Mouse (Mus musculus) forebrain, embryonic 10.5 days (tissue): ENCODE results near the gene Gm364. TPM values are rescaled to one million over a fixed set of nuclear protein-coding genes. Genes with fewer than 3 reads are reported as not detected.

ENCODE experiments used
- DNase-seq: peaks from one replicate; pipeline ENCODE4 v3.0.0-alpha.2; 2017; ENCODE audit warnings: low spot score; ENCODE audit errors: extremely low spot score
- H3K27ac ChIP-seq: fragments of 300-500 bp; sonication (generic); 2 replicates; pipeline ENCODE4 v1.5.1; 2016; ENCODE audit warnings: mild to moderate bottlenecking
- H3K27me3 ChIP-seq: fragments of 300-500 bp; sonication (generic); 2 replicates; pipeline ENCODE4 v1.6.1; 2016; ENCODE audit warnings: mild to moderate bottlenecking; ENCODE audit not compliant: poor library complexity, severe bottlenecking
- H3K36me3 ChIP-seq: fragments of 300-500 bp; sonication (generic); replicated peaks from 2 replicates; pipeline ENCODE4 v1.6.1; 2016; ENCODE audit warnings: mild to moderate bottlenecking, moderate library complexity
- H3K4me1 ChIP-seq: fragments of 300-500 bp; sonication (generic); 2 replicates; pipeline ENCODE4 v1.6.1; 2016
- H3K4me3 ChIP-seq: fragments of 300-500 bp; sonication (generic); 2 replicates; pipeline ENCODE4 v1.5.1; 2016; ENCODE audit warnings: mild to moderate bottlenecking, moderate library complexity
- H3K9me3 ChIP-seq: fragments of 300-500 bp; sonication (generic); 2 replicates; pipeline ENCODE4 v1.6.1; 2016; ENCODE audit warnings: mild to moderate bottlenecking, moderate library complexity
- WGBS: fragments of 180-500 bp; shearing (Covaris S2); methylation state at CpG from one replicate; pipeline ENCODE4 v1.1.7; 2016; 5-methylcytosine and 5-hydroxymethylcytosine counted together
- polyA plus RNA-seq: library from polyadenylated mRNA; unstranded; fragments of >200 nt; fragmentation: Nextera tagmentation; extraction: Ambion mirVana; gene quantifications from 2 replicates; pipeline ENCODE4 v1.2.1, GENCODE M21; 2016

Gene Gm364
- polyA plus RNA-seq = not detected in 2 replicates

GRCm38 (mm10) chrX:57408769-57409168 is at the start of gene Gm364:
Gene Gm364 (plus strand): TSS chrX:57409154.
- Histone ChIP-seq H3K36me3 (no peaks in the 10 kb centered on the region), H3K27me3 (no peaks in the 10 kb centered on the region), H3K4me1 (no peaks in the 10 kb centered on the region), H3K27ac (no peak within 1 kb of the TSS), H3K4me3 (no peak within 1 kb of the TSS), H3K9me3 (no peaks in the 10 kb centered on the region)
- WGBS = 89% methylated on average over 12 of the region's 12 CpGs
- no peak for DNase-seq

- no peaks in the 10 kb centered on the region for H3K9me3 ChIP-seq
- WGBS = 81% methylated on average over 1 of the region's 1 CpGs
- H3K27me3 ChIP-seq = no peaks in the 10 kb centered on the region
- H3K4me3 ChIP-seq = no peak overlapping the region
- no peak overlapping the region for H3K27ac ChIP-seq
- no peak for DNase-seq
- H3K36me3 ChIP-seq = no peaks in the 10 kb centered on the region
- H3K4me1 ChIP-seq = no peaks in the 10 kb centered on the region
Observed at GRCm38 (mm10) chrX:57359316-57359715, 49.6 kb upstream of the Gm364 start.

- H3K4me1 ChIP-seq = no peaks in the 10 kb centered on the region
- H3K4me3 ChIP-seq = no peak overlapping the region
- no peaks in the 10 kb centered on the region for H3K9me3 ChIP-seq
- H3K27ac ChIP-seq = no peak overlapping the region
- H3K36me3 ChIP-seq = no peaks in the 10 kb centered on the region
- H3K27me3 ChIP-seq = no peaks in the 10 kb centered on the region
- 72% methylated on average over 2 of the region's 2 CpGs for WGBS
- no peak for DNase-seq
Observed at GRCm38 (mm10) chrX:57364891-57365569, 43.9 kb upstream of the Gm364 start.

GRCm38 (mm10) chrX:57372965-57373364 is 36.0 kb upstream of the Gm364 start:
- DNase-seq = no peak
- Histone ChIP-seq H3K4me1 (no peaks in the 10 kb centered on the region), H3K27me3 (no peaks in the 10 kb centered on the region), H3K36me3 (peaks cover 19% of the 10 kb centered on the region), H3K9me3 (no peaks in the 10 kb centered on the region), H3K4me3 (no peak overlapping the region), H3K27ac (no peak overlapping the region)
- 90% methylated on average over 4 of the region's 4 CpGs for WGBS

DNA sequence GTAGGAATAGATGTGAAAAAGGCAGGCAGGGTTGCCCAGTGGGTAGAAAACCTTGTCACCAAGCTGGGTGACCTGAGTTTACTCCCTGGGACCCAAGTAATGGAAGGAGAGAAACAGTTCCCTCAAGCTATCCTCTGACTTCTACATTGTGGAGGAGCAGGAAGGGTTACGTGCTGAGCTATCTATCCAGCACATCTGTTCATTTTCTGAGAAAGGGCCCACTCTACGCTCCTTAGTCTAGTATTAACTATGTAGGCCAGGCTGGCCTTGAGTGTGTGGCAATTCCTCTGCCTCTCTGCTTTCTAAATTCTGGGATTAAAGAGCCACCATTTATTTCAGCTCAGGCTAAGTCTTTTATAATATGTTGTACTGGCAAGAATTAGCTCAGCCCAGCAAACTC is 35.4 kb upstream of the Gm364 start:
- 86% methylated on average over 2 of the region's 2 CpGs for WGBS
- Histone ChIP-seq H3K27ac (no peak overlapping the region), H3K36me3 (peaks cover 25% of the 10 kb centered on the region), H3K27me3 (no peaks in the 10 kb centered on the region), H3K9me3 (no peaks in the 10 kb centered on the region), H3K4me3 (no peak overlapping the region), H3K4me1 (no peaks in the 10 kb centered on the region)
- no peak for DNase-seq

DNA sequence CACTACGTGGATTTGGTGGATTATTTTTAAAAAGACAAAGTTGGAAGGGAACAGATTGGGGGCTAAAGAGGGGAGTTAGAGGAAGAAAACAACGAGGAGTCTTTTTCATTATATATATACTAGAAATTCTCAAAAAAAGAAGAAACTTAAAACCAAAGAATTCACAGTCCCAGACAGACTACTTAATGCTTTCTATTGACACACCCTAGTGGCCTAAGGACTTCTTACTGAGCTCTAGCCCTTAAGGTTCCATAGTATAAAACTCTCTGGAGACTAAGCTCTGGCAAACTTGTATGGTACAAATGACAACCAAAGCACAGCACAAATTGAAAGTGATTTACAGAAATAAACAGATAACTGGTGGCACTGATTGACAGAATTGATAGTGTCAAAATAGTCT is 34.9 kb upstream of the Gm364 start:
- peaks cover 30% of the 10 kb centered on the region for H3K36me3 ChIP-seq
- no peak overlapping the region for H3K4me3 ChIP-seq
- no peaks in the 10 kb centered on the region for H3K9me3 ChIP-seq
- no peak overlapping the region for H3K27ac ChIP-seq
- no peaks in the 10 kb centered on the region for H3K4me1 ChIP-seq
- DNase-seq = no peak
- H3K27me3 ChIP-seq = no peaks in the 10 kb centered on the region
- WGBS = 72% methylated on average over 2 of the region's 2 CpGs

- Histone ChIP-seq H3K4me3 (no peak overlapping the region), H3K4me1 (no peaks in the 10 kb centered on the region), H3K36me3 (peaks cover 60% of the 10 kb centered on the region), H3K27ac (no peak overlapping the region), H3K9me3 (no peaks in the 10 kb centered on the region), H3K27me3 (no peaks in the 10 kb centered on the region)
- no peak for DNase-seq
- 80% methylated on average over 3 of the region's 3 CpGs for WGBS
Observed at GRCm38 (mm10) chrX:57377096-57377495, 31.9 kb upstream of the Gm364 start.

DNA sequence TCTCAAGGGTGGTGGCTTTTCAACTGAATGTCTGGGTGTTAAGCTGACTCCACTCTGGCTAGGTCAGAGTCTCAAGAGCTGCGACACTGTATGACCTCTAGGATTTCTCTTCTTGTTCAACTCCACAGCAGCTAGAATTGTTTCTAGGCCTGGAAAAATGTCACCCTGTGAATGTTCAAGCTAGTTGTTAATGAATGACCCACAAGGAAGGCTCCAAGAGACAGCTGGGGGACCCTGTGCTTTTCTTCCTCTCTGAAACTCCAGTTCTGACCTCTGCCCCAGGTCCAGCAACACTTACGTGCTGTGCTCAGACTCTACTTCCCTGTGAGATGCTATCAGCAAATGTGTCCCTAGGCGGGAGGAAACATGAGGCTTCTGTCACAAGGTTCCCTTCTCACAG is 30.4 kb upstream of the Gm364 start:
- Histone ChIP-seq H3K27ac (no peak overlapping the region), H3K4me1 (no peaks in the 10 kb centered on the region), H3K36me3 (peaks cover 74% of the 10 kb centered on the region), H3K9me3 (no peaks in the 10 kb centered on the region), H3K4me3 (no peak overlapping the region), H3K27me3 (no peaks in the 10 kb centered on the region)
- WGBS = 92% methylated on average over 3 of the region's 3 CpGs
- DNase-seq = no peak

DNA sequence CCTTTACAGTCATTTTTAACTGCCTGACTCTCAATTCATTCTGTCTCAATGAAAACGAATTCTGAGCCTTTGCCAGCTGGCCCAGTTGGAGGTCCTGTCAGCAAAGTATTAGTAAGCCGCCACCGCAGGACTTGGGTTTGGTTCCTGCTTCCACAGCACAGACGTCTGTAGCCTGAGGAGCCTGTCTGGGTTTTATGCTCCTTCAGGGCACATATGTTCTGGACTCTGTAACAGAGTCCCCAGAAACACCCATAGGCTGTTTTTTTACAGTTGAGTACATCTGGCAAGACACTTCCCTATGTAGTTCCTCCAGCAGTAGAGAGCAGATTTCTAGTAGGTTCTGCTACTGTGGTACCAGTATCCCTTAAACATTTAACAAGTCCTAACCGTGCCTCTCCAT is 28.0 kb upstream of the Gm364 start:
- no peaks in the 10 kb centered on the region for H3K4me1 ChIP-seq
- H3K27ac ChIP-seq = no peak overlapping the region
- H3K9me3 ChIP-seq = no peaks in the 10 kb centered on the region
- peaks cover 98% of the 10 kb centered on the region for H3K36me3 ChIP-seq
- no peak overlapping the region for H3K4me3 ChIP-seq
- 89% methylated on average over 5 of the region's 5 CpGs for WGBS
- no peak for DNase-seq
- H3K27me3 ChIP-seq = no peaks in the 10 kb centered on the region

- H3K4me1 ChIP-seq = no peaks in the 10 kb centered on the region
- peak within 1 kb of the TSS; percentile 93 for H3K27ac ChIP-seq
- peak; percentile 77 for DNase-seq
- H3K27me3 ChIP-seq = no peaks in the 10 kb centered on the region
- peak within 1 kb of the TSS; percentile 65 for H3K4me3 ChIP-seq
- 18% methylated on average over 50 of the region's 50 CpGs for WGBS
- H3K36me3 ChIP-seq = peaks cover 32% of the 10 kb centered on the region
- no peaks in the 10 kb centered on the region for H3K9me3 ChIP-seq
Observed at GRCm38 (mm10) chrX:57392367-57393246, 16.3 kb upstream of the Gm364 start, which contains the start of gene Rbmx. Gene Rbmx (minus strand): TSS chrX:57393036.

DNA sequence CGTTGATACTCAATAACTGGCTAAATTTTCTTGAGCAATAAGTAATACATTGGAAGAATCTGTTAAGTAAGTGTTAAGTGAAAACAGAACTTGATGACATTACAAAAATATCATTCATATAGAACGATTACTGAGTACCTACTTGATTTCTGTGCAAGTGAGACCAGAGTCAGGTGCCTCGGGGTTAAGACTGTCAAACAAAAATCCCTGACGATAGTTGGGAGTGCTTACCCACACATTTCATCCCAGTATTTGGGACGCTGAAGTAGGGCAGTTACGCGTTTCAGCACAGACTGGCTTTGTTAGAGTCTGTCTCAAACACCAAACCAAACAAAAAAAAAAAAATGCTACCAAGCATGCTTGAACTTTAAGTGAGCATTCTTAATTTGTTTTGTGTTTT is 15.5 kb upstream of the Gm364 start:
- Histone ChIP-seq H3K27ac (peak overlapping the region; percentile 93), H3K27me3 (no peaks in the 10 kb centered on the region), H3K4me3 (peak overlapping the region; percentile 65), H3K36me3 (peaks cover 24% of the 10 kb centered on the region), H3K4me1 (no peaks in the 10 kb centered on the region), H3K9me3 (no peaks in the 10 kb centered on the region)
- no peak for DNase-seq
- WGBS = 19% methylated on average over 7 of the region's 7 CpGs

GRCm38 (mm10) chrX:57401388-57401787 is 7.6 kb upstream of the Gm364 start:
- WGBS = 74% methylated on average over 1 of the region's 1 CpGs
- DNase-seq = no peak
- Histone ChIP-seq H3K4me1 (no peaks in the 10 kb centered on the region), H3K27ac (no peak overlapping the region), H3K4me3 (no peak overlapping the region), H3K36me3 (no peaks in the 10 kb centered on the region), H3K27me3 (no peaks in the 10 kb centered on the region), H3K9me3 (no peaks in the 10 kb centered on the region)

DNA sequence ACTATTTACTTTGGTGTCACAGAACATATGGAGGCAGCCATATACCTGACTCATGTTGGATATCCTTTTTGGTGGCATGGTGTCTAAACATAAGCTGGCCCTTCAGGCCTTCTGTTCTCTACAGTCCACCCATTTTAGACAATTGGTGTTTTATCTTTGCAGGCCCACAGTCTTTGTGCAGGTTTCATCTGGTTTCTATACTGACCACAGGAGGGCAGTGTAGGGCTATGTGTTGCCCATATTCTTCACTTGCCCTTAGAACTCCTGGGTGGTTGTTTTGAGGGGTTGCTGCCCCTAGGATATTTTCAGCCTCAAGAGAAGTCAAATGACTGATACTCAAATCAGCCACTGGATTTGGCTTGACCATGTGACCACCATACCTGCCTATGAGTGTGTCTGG is 5.3 kb upstream of the Gm364 start:
- H3K4me1 ChIP-seq = no peaks in the 10 kb centered on the region
- no peaks in the 10 kb centered on the region for H3K9me3 ChIP-seq
- H3K27me3 ChIP-seq = no peaks in the 10 kb centered on the region
- no peak for DNase-seq
- no peak overlapping the region for H3K4me3 ChIP-seq
- H3K27ac ChIP-seq = no peak overlapping the region
- no peaks in the 10 kb centered on the region for H3K36me3 ChIP-seq
